Mouse (Mus musculus): Measurements from ENCODE around the gene Atxn2l. TPM values are rescaled to one million over a fixed set of nuclear protein-coding genes. Genes with fewer than 3 reads are reported as not detected.
A peak's percentile ranks its signal among the peaks of the same experiment; 100 is the strongest.

Atxn2l gene
- polyA plus RNA-seq, 1 experiment from 2014 or later, result 64.2 TPM

GRCm38 (mm10) chr7:126482392-126482871 is 20.8 kb downstream of the Atxn2l start:
- H3K9me3 ChIP-seq (ENCODE audit: control insufficient read depth, low read length), result no peaks in the 10 kb centered on the region
- peak overlapping the region; percentile 41 for H3K4me2 ChIP-seq (ENCODE audit: low read depth)
- no peaks in the 10 kb centered on the region for H3K27me3 ChIP-seq (ENCODE audit: control insufficient read depth, insufficient read depth, low read length)
- H3K4me1 ChIP-seq (ENCODE audit: control insufficient read depth, insufficient read depth, low read length), result 0 out of 2 replicates have a peak, but pooled peaks cover 2% of the 10 kb centered on the region
- WGBS, result under 1% methylated on average over 22 of the region's 23 CpGs
- H3K27ac ChIP-seq (ENCODE audit: low read depth, low read length), result 0 out of 2 replicates have a peak overlapping the region, but pooled peaks have one; percentile 49
- peak overlapping the region; percentile 41 for H3K9ac ChIP-seq (ENCODE audit: low read length)
- H3K4me3 ChIP-seq (ENCODE audit: low read depth, low read length), result peak overlapping the region; percentile 15; the same call in 1 of the 2 replicates
- H3K36me3 ChIP-seq (ENCODE audit: control insufficient read depth, insufficient read depth, low read length), result no peaks in the 10 kb centered on the region
- ATAC-seq (ENCODE audit: insufficient read depth, low FRiP score, low TSS enrichment) (peak; percentile 64; the same call in 1 of the 2 replicates), DNase-seq (ENCODE audit: low spot score) (peak; percentile 67)

DNA sequence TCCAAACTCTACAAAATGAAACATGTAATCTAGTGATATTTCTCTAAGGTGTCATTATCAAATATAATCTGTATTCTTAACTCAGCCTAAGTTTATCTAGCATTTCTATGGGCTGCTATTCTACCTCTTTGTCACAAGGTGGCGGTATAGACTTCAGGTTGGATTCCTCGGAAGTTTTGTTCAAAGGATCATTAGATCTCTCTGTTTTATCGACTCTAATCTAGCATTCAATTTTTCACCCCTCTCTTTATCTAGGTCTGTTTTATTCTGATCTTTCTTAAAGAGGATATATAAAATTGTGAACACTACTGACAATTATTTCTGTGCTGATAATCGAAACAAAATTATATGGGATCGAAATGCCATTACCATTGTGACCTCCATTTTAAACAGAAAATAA is 21.5 kb downstream of the Atxn2l start:
- 19% methylated on average over 5 of the region's 5 CpGs for WGBS
- H3K4me1 ChIP-seq (ENCODE audit: control insufficient read depth, insufficient read depth, low read length), result 0 out of 2 replicates have a peak, but pooled peaks cover 2% of the 10 kb centered on the region
- ATAC-seq (ENCODE audit: insufficient read depth, low FRiP score, low TSS enrichment), result no peak

DNA sequence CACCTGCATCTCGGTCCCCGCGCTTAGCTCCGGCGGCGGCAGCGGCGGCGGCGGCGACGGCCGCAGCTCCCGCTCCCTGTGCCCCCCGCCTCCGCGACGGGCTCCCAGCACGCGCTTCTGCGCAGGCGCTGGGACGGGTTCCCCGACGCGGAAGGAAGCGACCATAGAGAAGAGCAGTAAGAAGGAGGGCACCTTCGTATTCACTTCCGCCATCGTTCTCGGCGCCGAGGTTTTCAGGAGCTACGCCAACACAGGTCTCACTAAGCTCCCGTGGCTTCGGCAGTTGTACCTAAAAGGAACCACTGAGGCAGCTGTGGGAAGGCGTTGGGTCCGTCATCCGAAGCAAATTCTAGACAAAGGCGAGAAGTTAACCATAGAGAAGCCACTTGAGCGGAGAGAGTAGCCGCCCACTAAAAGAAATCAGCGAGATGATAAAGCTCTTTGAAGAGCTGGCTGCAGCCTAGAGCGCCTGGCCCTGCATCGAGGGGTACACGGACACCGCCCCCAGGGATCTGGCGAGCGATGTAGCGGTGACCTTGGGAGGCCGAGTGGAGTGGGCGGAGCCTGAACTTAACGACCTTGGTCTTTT is 28.1 kb downstream of the Atxn2l start, which contains the start of gene Sh2b1:
Sh2b1 (minus strand) TSS at position 432 of the 589 bp plus-strand sequence.
- peak; percentile 96 for DNase-seq (ENCODE audit: low spot score)
- Histone ChIP-seq H3K4me2 (ENCODE audit: low read depth) (peak within 1 kb of the TSS; percentile 94), H3K27ac (ENCODE audit: low read depth, low read length) (peak within 1 kb of the TSS; percentile 94), H3K9me3 (ENCODE audit: control insufficient read depth, low read length) (no peaks in the 10 kb centered on the region), H3K4me1 (ENCODE audit: control insufficient read depth, insufficient read depth, low read length) (peaks cover 13% of the 10 kb centered on the region), H3K27me3 (ENCODE audit: control insufficient read depth, insufficient read depth, low read length) (no peaks in the 10 kb centered on the region), H3K4me3 (ENCODE audit: low read depth, low read length) (peak within 1 kb of the TSS; percentile 95), H3K9ac (ENCODE audit: low read length) (peak within 1 kb of the TSS; percentile 94), H3K36me3 (ENCODE audit: control insufficient read depth, insufficient read depth, low read length) (peaks cover 12% of the 10 kb centered on the region)
- under 1% methylated on average over 49 of the region's 53 CpGs for WGBS
- ATAC-seq (ENCODE audit: insufficient read depth, low FRiP score, low TSS enrichment), result peak; percentile 94

More for the DNA sequence above, 21.5 kb downstream of the Atxn2l start:
- Histone ChIP-seq H3K27ac (ENCODE audit: low read depth, low read length) (no peak overlapping the region), H3K4me2 (ENCODE audit: low read depth) (no peak overlapping the region), H3K9ac (ENCODE audit: low read length) (no peak overlapping the region), H3K9me3 (ENCODE audit: control insufficient read depth, low read length) (no peaks in the 10 kb centered on the region), H3K4me3 (ENCODE audit: low read depth, low read length) (no peak overlapping the region), H3K27me3 (ENCODE audit: control insufficient read depth, insufficient read depth, low read length) (no peaks in the 10 kb centered on the region), H3K36me3 (ENCODE audit: control insufficient read depth, insufficient read depth, low read length) (no peaks in the 10 kb centered on the region)
- no peak for DNase-seq (ENCODE audit: low spot score)

DNA sequence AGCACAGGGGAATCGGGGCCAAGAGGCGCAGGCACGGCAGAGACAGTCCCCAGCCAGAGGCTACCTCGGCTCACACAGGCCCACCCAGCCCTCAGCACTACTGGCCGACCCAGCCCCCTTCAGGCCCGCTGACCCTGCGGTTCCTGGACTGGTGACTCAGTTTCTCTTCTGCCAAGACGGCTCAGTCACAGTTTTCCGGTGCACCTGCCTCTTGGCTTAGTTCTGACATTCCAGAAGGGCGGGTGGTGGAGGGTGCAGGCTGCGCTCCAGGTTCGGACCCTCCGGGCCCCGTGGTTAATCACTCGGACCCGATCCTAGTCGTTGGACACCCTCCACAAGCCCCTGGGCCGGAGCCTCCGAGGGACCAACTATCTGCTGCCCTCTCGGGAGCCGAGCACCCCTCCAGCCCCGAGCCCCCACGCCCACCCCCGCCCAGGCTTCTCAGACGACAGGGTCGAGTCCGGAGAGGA is 28.7 kb downstream of the Atxn2l start:
- Histone ChIP-seq H3K4me2 (ENCODE audit: low read depth) (peak overlapping the region; percentile 94), H3K9me3 (ENCODE audit: control insufficient read depth, low read length) (no peaks in the 10 kb centered on the region), H3K4me1 (ENCODE audit: control insufficient read depth, insufficient read depth, low read length) (peaks cover 13% of the 10 kb centered on the region), H3K9ac (ENCODE audit: low read length) (peak overlapping the region; percentile 94), H3K27ac (ENCODE audit: low read depth, low read length) (peak overlapping the region; percentile 94), H3K27me3 (ENCODE audit: control insufficient read depth, insufficient read depth, low read length) (no peaks in the 10 kb centered on the region), H3K4me3 (ENCODE audit: low read depth, low read length) (peak overlapping the region; percentile 95), H3K36me3 (ENCODE audit: control insufficient read depth, insufficient read depth, low read length) (peaks cover 12% of the 10 kb centered on the region)
- ATAC-seq (ENCODE audit: insufficient read depth, low FRiP score, low TSS enrichment) (peak; percentile 43), DNase-seq (ENCODE audit: low spot score) (no peak)
- WGBS, result 2% methylated on average over 26 of the region's 27 CpGs

DNA sequence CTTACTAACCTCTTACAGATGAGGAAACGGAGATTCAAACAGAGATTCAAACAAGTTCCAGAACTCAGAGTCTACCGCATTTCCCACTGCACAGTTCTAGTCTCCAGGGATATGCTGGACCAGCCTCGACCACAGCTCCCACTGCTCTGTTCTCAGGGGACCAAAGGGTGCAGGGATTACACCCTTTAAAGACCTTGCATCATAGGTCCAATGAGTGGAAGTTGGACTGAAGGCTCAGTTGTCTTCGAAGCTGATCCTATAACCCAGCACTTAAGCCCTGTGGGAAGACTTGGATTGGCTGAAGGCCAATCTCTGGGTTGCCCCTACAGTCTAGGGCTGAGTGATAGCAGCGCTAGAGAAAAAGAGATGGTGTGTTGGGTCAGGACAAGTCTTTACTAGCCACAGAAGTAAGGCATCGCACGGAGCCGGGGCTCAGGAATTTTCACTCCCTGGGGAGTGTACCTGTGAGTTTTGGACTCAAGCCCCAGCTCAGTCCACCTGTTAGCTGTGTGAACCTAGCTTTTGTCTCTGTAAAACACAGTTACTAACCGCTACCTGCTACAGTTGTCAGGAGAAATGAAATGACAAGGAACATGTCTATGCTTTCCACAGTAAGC is 29.7 kb downstream of the Atxn2l start:
- Histone ChIP-seq H3K4me3 (ENCODE audit: low read depth, low read length) (peak overlapping the region; percentile 95), H3K9me3 (ENCODE audit: control insufficient read depth, low read length) (no peaks in the 10 kb centered on the region), H3K36me3 (ENCODE audit: control insufficient read depth, insufficient read depth, low read length) (peaks cover 18% of the 10 kb centered on the region), H3K27me3 (ENCODE audit: control insufficient read depth, insufficient read depth, low read length) (no peaks in the 10 kb centered on the region), H3K4me2 (ENCODE audit: low read depth) (peak overlapping the region; percentile 94), H3K27ac (ENCODE audit: low read depth, low read length) (no peak overlapping the region), H3K4me1 (ENCODE audit: control insufficient read depth, insufficient read depth, low read length) (peaks cover 13% of the 10 kb centered on the region), H3K9ac (ENCODE audit: low read length) (peak overlapping the region; percentile 94)
- no peak for ATAC-seq (ENCODE audit: insufficient read depth, low FRiP score, low TSS enrichment)
- DNase-seq (ENCODE audit: low spot score), result no peak
- WGBS, result 94% methylated on average over 9 of the region's 9 CpGs

DNA sequence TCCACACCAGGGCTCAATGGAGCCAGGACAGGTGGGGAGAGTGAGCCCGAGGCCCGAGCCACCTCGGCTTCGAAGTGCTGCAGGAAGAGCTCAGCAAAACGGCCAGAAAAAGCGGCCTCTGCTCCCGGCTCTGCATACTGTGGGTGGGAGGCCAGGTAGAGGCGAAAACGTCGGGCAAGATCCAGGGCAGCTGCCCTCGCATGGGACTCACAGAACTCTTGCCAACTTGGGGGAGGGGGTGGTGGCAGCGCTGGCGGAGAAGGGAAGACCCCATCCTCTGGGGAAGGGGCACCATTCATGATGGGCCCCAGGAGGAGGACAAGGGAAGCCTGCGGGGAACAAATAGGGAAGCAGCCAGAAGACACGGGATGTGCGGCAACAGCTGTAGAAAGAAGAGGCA is 30.5 kb downstream of the Atxn2l start:
- no peak for DNase-seq (ENCODE audit: low spot score)
- ATAC-seq (ENCODE audit: insufficient read depth, low FRiP score, low TSS enrichment), result no peak
- Histone ChIP-seq H3K27me3 (ENCODE audit: control insufficient read depth, insufficient read depth, low read length) (no peaks in the 10 kb centered on the region), H3K36me3 (ENCODE audit: control insufficient read depth, insufficient read depth, low read length) (peaks cover 20% of the 10 kb centered on the region), H3K9me3 (ENCODE audit: control insufficient read depth, low read length) (no peaks in the 10 kb centered on the region), H3K4me2 (ENCODE audit: low read depth) (no peak overlapping the region), H3K9ac (ENCODE audit: low read length) (no peak overlapping the region), H3K4me3 (ENCODE audit: low read depth, low read length) (no peak overlapping the region), H3K4me1 (ENCODE audit: control insufficient read depth, insufficient read depth, low read length) (peaks cover 13% of the 10 kb centered on the region), H3K27ac (ENCODE audit: low read depth, low read length) (no peak overlapping the region)
- 99% methylated on average over 16 of the region's 16 CpGs for WGBS

GRCm38 (mm10) chr7:126472306-126472705 is 30.9 kb downstream of the Atxn2l start:
- WGBS, result 92% methylated on average over 13 of the region's 13 CpGs
- H3K36me3 ChIP-seq (ENCODE audit: control insufficient read depth, insufficient read depth, low read length), result peaks cover 24% of the 10 kb centered on the region

DNA sequence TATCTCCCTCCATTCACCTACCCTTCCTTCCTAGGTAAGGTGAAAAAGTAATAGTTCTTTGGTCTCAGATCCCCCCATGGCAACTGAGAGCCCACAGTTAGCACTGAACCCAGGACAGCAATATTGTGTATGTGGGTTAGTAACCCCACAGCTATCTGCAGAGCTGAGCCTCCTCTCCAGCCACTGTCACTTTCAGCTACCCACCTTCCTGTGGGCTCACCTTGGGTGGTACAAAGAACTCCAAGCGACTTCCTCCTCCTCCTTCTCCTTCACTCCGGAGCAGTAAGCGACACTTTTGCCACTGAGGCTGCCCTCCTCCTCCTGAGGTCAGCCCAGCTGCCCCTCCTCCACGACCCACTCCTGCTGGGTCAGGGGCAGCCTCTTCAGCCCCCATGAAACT is 31.4 kb downstream of the Atxn2l start:
- peaks cover 13% of the 10 kb centered on the region for H3K4me1 ChIP-seq (ENCODE audit: control insufficient read depth, insufficient read depth, low read length)
- no peak overlapping the region for H3K27ac ChIP-seq (ENCODE audit: low read depth, low read length)
- no peaks in the 10 kb centered on the region for H3K27me3 ChIP-seq (ENCODE audit: control insufficient read depth, insufficient read depth, low read length)
- ATAC-seq (ENCODE audit: insufficient read depth, low FRiP score, low TSS enrichment), result no peak
- no peak overlapping the region for H3K4me2 ChIP-seq (ENCODE audit: low read depth)
- H3K9me3 ChIP-seq (ENCODE audit: control insufficient read depth, low read length), result no peaks in the 10 kb centered on the region
- DNase-seq (ENCODE audit: low spot score), result no peak
- H3K9ac ChIP-seq (ENCODE audit: low read length), result no peak overlapping the region
- WGBS, result 86% methylated on average over 4 of the region's 4 CpGs
- no peak overlapping the region for H3K4me3 ChIP-seq (ENCODE audit: low read depth, low read length)
- H3K36me3 ChIP-seq (ENCODE audit: control insufficient read depth, insufficient read depth, low read length), result peaks cover 24% of the 10 kb centered on the region

More at GRCm38 (mm10) chr7:126472306-126472705, 30.9 kb downstream of the Atxn2l start:
- H3K9me3 ChIP-seq (ENCODE audit: control insufficient read depth, low read length), result no peaks in the 10 kb centered on the region
- H3K4me1 ChIP-seq (ENCODE audit: control insufficient read depth, insufficient read depth, low read length), result peaks cover 13% of the 10 kb centered on the region
- no peak overlapping the region for H3K4me3 ChIP-seq (ENCODE audit: low read depth, low read length)
- no peak overlapping the region for H3K4me2 ChIP-seq (ENCODE audit: low read depth)
- no peak for DNase-seq (ENCODE audit: low spot score)
- no peaks in the 10 kb centered on the region for H3K27me3 ChIP-seq (ENCODE audit: control insufficient read depth, insufficient read depth, low read length)
- no peak overlapping the region for H3K27ac ChIP-seq (ENCODE audit: low read depth, low read length)
- no peak overlapping the region for H3K9ac ChIP-seq (ENCODE audit: low read length)
- no peak for ATAC-seq (ENCODE audit: insufficient read depth, low FRiP score, low TSS enrichment)

Measured in neural tube, embryonic 11.5 days (tissue).